Mouse (Mus musculus): ENCODE measurements around the gene Avil. TPM values are rescaled to one million over a fixed set of nuclear protein-coding genes. Genes with fewer than 3 reads are reported as not detected.

Avil gene
- 0.60 and 0.84 TPM in 2 replicates for polyA plus RNA-seq (2012; rRNA removed)

DNA sequence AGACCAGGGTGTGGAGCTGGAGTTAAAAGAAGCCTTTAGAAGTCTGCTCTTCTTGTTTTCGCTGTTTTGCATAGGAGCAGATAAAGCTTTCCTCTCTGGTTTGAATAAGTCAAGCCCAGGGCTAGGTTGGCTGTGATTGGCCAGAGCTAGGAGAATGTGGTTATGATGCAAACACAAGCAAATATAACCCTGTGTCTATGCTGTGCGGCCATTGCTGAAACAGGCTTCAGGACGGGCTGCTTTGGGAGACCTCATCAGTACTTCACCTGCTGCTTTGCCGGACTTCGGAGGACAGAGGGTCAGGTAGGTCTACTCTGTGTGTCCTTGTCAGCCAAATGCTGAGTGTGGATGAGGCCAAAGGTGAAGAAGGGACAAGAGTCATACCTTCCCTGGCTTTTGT is at the start of gene Avil:
Avil (plus strand) TSS at position 181 of the 400 bp plus-strand sequence.

GRCm38 (mm10) chr10:126978277-126978994 is 22.1 kb upstream of the Avil start, which contains the start of gene Ctdsp2:
Gene Ctdsp2 (plus strand): TSS chr10:126978717.

GRCm38 (mm10) chr10:127030336-127031296 is 30.1 kb downstream of the Avil start, which contains the start of gene Tsfm:
Gene Tsfm (minus strand): TSS chr10:127030840.

DNA sequence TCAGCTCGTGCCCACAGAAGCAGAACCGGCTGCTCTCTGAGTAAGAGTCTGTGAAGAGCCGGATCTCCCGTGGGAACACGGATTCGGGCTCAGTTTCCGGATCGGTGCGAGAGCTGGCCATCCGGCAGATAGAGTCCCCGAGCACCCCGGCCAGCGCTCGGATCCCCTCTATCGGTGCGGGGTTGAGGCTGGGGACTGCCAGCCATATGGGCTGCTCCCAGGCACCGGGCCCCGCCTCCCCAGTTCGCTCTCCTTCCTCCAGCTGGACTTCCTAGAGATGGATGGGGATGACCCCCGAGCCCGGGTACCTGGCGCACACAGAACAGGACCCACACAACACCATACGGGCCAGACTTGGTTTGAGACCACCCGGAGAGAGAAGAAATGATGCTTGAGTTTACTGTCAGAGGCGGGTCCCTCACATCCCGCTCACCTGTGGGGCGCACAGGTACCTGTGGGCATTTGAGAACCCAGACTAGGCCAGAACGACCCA is 40.8 kb downstream of the Avil start, which contains the start of the genes Mettl1 and Eef1akmt3:
Mettl1 (plus strand) TSS at position 141 of the 493 bp plus-strand sequence.
Eef1akmt3 (minus strand) TSS at position 240 of the 493 bp plus-strand sequence.

DNA sequence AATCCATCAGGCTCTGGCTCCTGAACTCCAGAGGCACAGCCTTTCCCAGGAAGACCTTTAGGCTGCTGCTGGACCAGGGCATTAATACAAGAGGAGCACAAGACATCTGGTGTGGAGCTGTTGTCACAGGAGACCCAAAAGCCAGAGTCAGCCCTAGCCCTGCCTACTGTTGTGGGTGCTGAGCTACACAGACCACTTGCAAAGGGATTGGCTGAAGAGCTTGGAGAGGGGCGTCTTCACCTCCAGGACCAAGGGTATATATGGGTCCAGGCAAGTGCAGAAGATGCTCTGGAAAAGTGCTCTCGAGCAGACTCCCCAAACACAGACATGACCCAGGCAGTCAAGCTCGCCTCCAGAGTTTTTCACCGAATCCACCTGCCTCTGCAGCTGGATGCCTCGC is 47.4 kb downstream of the Avil start, which contains the start of gene Cyp27b1:
Cyp27b1 (plus strand) TSS at position 297 of the 400 bp plus-strand sequence.

GRCm38 (mm10) chr10:127059968-127060916 is 59.7 kb downstream of the Avil start, which contains the start of gene March9:
Gene March9 (minus strand): TSS chr10:127060184.

GRCm38 (mm10) chr10:127063239-127063872 is 62.8 kb downstream of the Avil start, which contains the start of gene Cdk4:
Gene Cdk4 (plus strand): TSS chr10:127063534.

Other genes with a start within 250 kb of the Avil start
- 9.4 and 12.7 TPM in 2 replicates for gene Atp23, start 99.4 kb upstream of the Avil start, polyA plus RNA-seq (2012; rRNA removed)
- gene Ctdsp2, start 22.0 kb upstream of the Avil start, polyA plus RNA-seq (2012; rRNA removed): 78.5 and 118 TPM in 2 replicates
- 50.4 and 63.2 TPM in 2 replicates for gene Tsfm, start 30.1 kb downstream of the Avil start, polyA plus RNA-seq (2012; rRNA removed)
- 34.0 and 37.1 TPM in 2 replicates for gene Mettl1, start 40.7 kb downstream of the Avil start, polyA plus RNA-seq (2012; rRNA removed)
- gene Eef1akmt3, start 40.8 kb downstream of the Avil start, polyA plus RNA-seq (2012; rRNA removed): 0.25 and 0.45 TPM in 2 replicates
- gene Cyp27b1, start 47.5 kb downstream of the Avil start, polyA plus RNA-seq (2012; rRNA removed): 0.24 and 0.43 TPM in 2 replicates
- 10.7 and 11.8 TPM in 2 replicates for gene March9, start 59.5 kb downstream of the Avil start, polyA plus RNA-seq (2012; rRNA removed)
- 1,762 and 2,065 TPM in 2 replicates for gene Cdk4, start 62.8 kb downstream of the Avil start, polyA plus RNA-seq (2012; rRNA removed)
- 83.8 and 112 TPM in 2 replicates for gene Tspan31, start 69.6 kb downstream of the Avil start, polyA plus RNA-seq (2012; rRNA removed)
- gene Agap2, start 74.6 kb downstream of the Avil start, polyA plus RNA-seq (2012; rRNA removed): 11.3 and 13.4 TPM in 2 replicates
- 53.8 and 114 TPM in 2 replicates for gene Os9, start 120.4 kb downstream of the Avil start, polyA plus RNA-seq (2012; rRNA removed)
- gene B4galnt1, start 164.5 kb downstream of the Avil start, polyA plus RNA-seq (2012; rRNA removed): 8.4 and 8.8 TPM in 2 replicates
- 2.6 and 4.2 TPM in 2 replicates for gene Slc26a10, start 179.9 kb downstream of the Avil start, polyA plus RNA-seq (2012; rRNA removed)
- gene Arhgef25, start 189.4 kb downstream of the Avil start, polyA plus RNA-seq (2012; rRNA removed): 107 and 115 TPM in 2 replicates
- gene Dtx3, start 195.0 kb downstream of the Avil start, polyA plus RNA-seq (2012; rRNA removed): 237 and 284 TPM in 2 replicates
- 18.0 and 21.0 TPM in 2 replicates for gene Pip4k2c, start 210.9 kb downstream of the Avil start, polyA plus RNA-seq (2012; rRNA removed)